Mouse (Mus musculus) layer of hippocampus, postnatal 14 days (tissue): ENCODE results near the gene Gadd45gip1. TPM values are rescaled to one million over a fixed set of nuclear protein-coding genes. Genes with fewer than 3 reads are reported as not detected.
"Not testable (repeated sequence)": the region's sequence is repeated elsewhere in the genome, so short reads cannot be mapped to it uniquely, and the experiment has no call there.

ENCODE experiments used
- DNase-seq, 2 experiments: peaks; one replicate each; pipeline ENCODE4 v3.0.0; 2021 to 2022; ENCODE audit warnings: low spot score in 2 of 2, mixed read lengths in 1 of 2
- total RNA-seq, 2 experiments: library from RNA; stranded (reverse); gene quantifications; 2 replicates each; pipeline ENCODE4 v1.2.3; 2021

The Gadd45gip1 gene
- total RNA-seq, 2 experiments from 2014 or later: 19.4 to 20.4 TPM

DNA sequence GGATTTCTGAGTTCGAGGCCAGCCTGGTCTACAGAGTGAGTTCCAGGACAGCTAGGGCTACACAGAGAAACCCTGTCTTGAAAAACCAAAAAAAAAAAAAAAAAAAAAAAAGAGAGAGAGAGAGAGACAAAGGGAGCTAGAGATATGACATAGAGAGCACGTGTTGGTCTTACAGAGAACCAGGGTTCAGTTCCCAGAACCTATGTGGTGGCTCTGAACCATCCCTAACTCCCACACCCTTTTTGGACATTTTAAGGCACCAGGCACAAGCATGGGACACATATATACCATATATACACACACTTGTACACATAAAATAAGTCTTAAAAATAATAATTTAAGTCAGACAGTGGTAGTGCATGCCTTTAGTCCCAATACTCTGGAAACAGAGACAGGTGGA, 4.8 kb upstream of the Gadd45gip1 start:
- not testable (repeated sequence) for DNase-seq

DNA sequence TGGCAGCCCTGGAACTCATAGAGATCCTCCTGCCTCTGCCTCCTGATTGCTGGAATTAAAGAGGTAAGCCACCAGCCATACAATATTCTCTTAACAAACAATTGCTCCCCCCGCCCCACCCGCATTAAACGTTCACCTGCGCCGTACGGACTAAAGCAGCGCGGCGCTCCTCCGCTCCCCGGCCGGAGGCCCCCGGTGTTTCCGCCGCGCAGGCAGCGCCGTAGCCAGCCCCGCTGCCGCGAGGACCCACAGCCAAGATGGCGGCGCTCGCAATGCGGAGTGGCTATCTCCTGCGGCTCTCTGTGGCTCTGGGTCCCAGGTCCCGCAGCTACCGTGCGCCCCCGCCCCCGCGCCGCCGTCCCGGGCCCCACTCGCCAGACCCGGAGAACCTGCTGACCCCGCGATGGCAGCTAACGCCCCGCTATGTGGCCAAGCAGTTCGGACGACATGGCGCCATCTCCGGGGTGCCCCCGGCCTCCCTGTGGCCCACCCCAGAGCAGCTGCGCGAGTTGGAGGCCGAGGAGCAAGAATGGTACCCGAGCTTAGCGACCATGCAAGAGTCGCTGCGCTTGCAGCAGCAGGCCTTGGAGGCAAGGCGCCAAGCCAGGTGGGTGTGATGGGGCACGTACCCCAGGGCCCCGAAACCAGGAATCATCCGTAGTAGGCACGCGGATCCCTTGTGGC, 854 bp downstream of the Gadd45gip1 start:
- DNase-seq: peak in 1 of 2 experiments; percentile 82

DNA sequence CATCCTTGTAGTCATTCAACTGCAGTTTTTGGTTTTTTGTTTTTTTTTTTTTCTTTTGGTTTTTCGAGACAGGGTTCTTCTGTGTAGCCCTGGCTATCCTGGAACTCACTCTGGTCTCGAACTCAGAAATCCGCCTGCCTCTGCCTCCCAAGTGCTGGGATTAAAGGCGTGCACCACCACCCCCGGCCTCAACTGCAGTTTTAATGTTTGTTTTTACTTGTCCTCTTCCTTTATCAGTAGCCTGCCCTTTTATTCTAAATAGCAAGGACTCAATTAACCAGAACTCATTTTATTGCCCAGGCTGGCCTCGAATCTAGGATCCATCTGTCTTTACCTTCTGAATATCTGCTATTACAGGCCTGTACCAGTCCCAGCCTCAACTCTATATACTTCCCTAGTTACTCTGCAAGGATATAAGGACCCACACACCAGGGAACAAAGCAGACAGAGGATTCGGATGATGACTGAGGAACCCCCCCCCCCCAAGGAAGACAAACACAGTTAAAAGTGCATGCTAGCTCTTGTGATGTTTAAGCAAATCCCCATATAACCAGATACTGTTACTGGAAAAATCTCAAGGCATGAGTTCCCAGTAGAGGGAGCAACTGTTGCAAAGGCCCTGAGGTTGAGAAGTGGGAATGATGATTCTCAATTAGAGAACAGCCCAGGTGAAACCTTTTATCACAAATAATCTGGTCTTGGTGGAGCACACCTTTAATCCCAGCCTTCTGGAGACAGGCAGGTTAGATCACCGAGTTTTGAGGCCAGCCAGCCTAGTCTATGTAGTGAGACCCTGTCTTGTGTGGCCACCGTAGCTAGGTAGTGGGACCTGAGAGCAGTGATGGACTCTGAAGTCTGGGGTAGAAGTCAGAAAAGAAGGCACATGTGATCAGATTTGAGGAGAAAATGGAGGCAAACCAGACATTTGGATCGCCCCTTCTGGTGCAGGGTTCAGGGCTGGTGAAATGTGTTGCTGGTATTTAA, 1.7 kb downstream of the Gadd45gip1 start:
- no peak for DNase-seq

DNA sequence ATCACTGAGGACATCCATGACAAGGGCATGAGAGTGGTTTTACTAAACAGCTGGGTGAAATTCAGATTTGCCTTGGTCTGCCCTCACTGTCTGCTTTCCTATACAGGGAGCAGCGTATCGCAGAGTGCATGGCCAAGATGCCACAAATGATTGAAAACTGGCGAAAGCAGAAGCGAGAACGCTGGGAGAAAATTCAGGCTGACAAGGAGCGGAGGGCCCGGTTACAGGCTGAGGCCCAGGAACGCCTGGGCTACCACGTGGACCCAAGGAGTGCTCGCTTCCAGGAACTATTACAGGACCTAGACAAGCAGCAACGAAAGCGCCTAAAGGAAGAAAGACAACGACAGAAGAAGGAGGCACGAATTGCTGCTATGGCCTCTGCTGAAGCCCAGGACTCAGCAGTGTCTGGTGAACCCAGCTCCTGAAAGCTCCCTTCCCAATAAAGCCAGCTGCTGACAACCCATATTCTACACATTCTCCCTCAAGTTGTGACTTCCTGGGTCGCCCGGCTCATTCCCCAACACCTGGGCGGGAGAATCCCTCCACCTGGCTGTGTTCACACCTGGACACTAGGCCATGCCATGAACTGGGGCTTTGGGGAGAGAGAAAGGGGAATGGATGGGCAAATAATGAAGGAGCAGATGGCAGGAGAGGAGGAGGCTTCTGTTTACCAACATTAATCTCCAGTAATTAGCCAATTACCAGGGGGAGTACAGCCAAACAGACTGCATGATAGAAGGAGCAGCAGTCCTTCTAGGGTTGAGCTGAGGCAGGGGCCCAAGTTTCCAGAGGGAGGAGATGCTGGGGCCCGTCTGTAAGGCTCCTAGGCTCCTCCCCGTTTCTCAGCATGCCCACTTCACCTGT, 2.9 kb downstream of the Gadd45gip1 start:
- peak; percentile 43 to 73 for DNase-seq

DNA sequence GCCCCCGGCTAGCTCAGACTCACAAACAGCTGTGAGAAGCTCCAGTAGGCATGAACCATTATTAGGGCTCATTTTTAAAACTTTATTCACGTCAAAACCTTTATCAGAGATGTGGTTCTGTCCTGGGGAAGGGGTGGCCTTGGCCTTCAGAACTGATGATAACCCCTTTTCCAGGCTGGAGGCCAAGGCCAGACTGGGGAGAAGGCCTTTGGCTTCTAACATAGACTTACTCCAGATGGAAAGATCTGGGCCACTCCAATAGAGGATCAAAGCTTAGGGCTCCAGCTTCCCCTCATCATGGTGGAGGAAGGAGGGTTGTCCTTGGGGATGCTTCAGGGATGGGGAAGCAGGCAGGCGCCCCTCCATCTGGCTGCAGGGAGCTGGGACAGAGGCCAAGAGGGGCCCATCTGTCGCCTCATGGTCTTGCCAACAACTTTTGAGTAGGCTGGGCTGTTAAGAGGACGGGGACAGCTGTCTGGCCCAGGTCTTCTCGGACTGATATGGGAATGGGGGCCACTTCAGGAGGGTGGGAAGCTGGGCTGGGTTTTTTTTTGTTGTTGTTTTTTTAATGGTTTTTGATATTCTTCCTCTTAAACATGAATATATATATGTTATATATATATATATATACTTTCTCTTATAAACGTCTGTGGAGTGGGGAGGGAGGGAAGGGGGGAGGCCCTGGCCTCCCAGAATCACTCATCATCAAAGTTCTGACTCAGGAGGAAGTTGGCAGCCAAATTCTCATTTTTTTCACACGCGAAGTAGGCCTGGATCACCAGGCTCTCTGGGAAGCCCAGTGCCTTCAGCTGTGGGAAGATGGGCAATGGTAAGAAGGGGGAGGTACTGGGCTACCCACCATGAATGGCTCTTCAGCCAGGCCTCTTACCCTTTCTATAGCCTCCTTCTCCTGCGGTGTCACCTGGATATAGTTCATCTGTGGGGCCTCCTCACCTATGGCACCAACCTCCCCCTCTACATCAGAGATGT, 3.8 kb downstream of the Gadd45gip1 start:
- DNase-seq: peak; percentile 89 to 93

DNA sequence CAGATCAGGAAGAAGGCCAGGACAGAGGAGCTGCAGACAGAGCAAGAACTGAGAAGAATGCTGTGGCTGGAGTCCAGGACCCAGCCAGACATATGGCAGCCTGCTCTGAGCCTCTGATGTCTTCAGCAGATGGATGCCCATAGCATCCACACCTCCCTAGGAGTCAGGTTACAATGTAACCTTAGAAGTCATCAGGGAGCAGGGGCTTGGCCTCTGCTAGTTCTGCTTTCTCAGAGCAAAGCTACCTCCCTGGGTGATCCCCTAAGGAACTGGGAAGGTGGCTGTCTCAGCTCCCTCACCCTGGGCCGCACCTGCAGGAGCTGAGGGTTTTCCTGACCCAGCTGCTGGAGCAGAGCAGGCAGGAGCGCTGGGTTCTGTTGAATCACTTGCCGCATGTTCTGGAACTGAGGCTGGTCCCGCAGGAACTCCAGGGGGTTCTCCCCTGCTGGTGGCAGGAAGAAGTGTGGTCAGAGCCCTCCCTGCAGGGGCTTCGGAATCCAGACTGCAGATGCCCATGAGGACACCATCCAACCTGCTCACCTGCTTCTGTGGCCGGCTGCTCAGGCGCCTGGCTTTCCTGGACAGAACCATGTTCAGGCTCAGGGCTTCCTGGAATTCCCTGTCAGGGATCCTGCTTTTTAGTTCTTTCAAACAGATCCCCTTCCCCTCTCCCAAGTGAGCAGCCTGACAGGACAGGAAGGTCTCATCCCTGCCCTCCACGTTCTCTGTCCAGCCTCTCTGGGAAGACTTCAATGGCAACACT, 6.0 kb downstream of the Gadd45gip1 start:
- DNase-seq: no peak

DNA sequence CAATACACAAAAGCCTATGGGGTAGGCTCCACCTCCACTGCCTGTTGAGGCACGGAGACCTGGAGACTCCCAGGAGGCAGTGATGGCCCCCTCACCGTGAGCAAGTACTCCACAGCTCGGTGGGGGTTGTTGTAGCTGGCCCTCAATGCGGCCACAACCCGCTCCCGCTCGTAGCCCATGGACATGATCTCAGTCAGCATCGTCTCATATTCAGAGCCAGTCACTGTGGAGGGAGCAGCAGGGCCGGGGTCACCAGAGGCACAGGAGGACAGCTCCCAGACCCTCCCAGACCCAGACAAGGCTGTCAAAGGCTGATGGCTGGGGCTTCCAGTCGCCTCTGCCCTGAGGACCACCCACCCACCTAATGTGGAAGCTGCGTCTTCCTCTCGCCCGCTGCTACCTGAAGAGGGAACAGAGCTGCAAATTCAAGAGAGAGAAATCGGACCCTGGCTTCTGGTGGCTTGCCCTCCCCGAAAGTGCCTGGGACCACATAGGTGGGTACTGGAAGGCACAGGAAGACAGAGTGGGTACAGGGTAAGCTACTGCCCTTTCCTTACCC, 6.7 kb downstream of the Gadd45gip1 start:
- DNase-seq: no peak

DNA sequence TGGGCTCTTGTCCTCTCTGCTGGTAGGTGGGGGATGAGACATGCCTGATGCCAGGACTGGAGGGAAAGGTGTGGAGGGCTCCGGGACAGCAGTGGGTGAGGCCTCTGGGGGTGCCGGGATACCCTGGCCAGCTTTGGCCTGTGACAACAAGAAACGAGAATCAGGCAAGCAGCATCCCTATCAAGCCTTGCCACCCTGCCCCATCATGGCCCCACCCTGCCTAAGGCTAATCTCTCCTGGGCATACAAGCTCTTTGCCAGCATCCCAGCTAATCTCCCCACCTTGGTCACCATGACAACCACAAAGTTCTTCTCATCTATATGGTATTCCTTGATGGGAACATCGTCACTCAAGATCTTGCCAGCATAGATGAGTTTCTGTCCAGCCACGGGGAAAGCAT, 7.2 kb downstream of the Gadd45gip1 start:
- no peak for DNase-seq

DNA sequence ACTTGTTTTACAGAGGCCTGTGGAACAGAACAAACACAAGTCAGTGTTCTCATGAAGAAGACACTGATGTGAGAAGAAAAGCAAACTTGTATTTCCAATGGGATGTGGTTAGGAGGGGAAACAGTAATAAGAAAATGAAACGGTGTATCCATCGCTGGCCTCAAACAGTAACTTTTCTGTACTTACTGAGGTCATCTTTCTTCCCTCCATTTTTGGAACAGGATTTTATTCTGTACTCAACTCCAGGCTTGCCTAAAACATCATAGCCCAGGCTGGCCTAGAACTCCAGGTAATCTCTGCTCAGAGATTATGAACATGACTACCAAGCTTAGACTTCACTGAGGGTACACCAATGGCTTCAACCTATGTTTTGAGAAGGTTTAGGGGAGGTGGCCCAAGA, 8.1 kb downstream of the Gadd45gip1 start:
- no peak for DNase-seq

DNA sequence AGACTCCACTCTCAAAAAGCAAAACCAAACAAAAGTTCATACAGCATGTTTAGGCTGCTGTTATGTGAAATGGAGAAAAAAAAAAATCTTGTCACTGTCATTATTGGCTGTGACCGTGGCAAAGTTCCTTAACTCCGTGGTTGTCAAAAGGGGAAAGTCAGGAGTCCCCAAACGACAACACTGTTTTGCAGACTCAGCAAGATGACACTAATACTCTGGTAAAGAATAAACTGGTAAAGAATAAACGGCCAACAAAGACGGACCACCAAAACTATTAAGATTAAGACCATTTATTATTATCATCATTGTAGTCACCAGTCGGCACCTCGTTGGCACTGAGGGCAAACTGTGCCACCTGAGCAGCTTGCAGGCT, 8.5 kb downstream of the Gadd45gip1 start:
- no peak for DNase-seq

DNA sequence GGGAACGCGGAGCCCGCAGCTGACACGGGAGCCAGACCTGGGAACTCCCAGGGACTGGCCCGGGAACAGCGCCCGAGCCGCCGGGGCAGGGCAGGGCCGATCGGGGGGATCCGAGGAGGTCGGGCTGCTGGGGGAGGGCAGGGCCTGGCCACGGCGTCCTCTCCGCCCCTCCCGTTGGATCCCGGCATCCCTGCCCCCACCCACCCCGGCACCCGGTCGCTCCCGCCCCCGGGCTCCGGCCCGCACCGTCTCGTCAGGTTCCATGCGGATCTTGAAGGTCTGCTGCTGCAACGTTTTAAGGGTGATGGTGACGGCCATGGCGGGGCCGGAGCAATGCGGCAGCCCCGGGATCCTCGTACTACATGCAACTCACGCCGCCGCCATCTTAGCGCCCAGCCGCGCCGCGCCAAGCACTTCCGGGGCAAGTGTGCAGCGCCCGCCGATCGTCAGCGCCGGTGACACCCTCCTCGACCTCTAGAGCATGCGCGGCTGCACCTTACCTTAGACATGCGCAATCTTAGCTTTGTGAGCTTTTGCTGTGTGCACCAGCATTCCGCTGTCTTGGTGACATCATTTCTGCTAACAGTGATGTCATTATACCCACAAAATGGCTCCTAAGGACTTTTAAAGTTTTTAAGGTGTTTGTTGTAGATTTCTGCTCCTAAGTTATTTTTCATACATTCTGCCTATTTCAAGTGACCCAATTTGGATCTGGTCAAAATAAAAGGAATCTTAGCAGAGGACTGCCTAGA, 9.1 kb downstream of the Gadd45gip1 start, which contains the start of gene Rad23a:
Gene Rad23a (minus strand): TSS at position 418 of the 752 bp plus-strand sequence.
- DNase-seq: peak; percentile 88 to 95

DNA sequence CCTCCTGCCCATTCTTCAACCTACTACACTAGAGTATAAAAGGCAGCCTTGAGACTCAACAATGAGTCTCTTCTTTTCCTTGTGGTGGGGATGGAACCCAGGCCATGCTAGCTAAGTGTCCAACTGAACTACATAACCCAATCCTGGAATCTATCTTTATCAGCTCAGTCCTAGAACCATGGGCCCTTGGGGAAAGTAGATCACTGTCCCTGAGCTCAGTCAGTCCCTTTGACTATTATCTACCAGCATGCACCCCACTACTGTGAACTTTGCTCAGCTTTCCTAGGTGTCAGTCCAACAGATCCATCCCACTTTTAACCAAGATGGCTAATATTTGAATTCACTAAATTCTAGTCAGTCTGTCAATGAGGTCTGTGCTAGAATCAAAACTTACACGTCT, 10.2 kb downstream of the Gadd45gip1 start:
- no peak for DNase-seq

DNA sequence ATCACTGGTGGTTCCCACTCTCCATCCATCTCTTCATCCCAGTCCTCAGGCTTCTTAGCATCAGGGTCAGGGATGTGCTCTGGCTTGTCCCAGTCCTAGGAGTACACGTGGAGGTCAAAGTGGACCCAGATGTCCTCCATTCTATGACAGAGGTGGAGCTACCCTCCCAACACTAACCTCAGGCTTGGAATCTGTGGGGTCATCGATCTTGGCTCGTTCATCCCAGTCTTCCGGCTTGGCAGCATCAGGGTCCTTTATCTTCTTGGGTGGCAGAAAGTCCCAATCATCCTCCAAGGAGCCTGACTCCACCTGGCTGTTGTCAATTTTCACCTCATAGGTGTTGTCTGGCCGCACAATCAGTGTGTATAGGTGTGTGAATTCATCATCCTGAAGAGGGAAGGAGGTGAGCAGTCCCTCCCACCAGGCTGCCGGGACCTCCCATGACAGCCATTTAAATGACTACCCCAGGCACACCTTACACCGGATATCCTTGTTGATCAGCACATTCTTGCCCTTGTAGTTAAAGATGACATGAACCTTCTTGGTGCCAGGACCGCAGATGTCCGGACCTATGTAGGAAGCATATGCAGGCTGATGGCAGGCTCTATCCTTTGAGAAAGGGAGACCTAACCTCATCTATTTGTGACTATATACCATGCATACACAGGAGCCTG, 13.2 kb downstream of the Gadd45gip1 start:
- DNase-seq: no peak

DNA sequence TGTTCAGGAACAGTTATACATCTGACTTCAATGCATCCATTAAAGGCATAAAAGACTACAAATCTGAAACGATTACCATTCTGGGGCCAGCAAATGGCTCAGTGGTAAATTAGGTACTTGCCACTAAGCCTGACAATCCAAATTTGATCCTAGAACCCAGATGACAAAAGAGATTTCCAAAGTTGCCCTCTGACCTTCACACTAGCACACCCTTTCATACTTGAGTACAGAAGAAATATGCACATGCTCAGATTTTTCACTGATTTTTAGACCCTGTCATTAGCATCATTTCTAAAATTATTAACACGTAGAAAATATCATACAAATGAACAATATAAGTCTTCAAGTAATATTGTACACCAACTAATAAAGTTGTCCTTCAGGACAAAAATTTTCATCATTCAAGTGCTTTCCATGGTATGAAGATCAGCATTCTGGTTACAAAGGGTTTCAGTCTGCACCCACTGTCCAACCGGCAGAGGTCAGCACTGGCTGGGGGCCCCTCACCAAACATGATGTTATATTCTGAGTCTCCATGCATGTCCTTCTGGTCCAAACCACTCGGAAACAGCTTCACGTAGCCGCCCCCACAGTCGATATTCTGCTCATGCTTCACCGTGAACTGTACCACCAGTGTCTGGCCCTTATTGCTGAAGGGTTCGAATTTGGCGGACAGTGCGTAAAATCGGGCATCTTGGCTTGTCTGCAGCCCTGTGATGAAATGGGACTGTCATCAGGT, 14.2 kb downstream of the Gadd45gip1 start:
- no peak for DNase-seq

DNA sequence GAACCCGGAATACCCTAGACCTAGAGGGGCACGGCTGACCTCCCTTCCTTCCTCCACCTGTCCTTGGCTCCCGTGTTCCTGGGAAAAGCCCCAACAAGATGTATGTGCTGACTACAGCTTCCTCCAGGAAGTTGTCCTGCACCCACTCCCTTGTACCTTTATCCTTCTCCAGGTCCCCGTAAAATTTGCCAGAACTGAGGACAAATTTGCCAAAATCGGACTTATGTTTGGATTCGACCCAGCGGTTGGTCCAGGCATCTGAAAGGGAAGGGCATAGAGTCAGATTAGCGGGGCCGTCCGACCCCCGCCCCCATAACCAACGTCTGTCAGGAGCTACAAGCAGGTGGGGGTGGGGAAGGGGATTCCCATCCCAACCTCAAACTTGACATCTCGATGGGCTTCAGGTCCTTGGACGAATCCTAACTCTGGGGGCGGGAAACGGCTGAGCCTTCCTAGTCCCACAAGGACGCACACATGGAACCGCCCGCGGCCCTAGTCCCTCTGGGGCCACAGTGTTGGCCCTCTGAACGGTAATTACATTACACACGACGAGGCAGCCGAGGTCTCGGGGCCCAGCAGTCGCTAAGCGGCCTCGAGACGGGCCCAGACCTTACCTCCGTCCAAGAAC, 14.9 kb downstream of the Gadd45gip1 start:
- DNase-seq: no peak
